Mouse (Mus musculus) MEL (cell line): ENCODE data around the gene Spdef. TPM values are rescaled to one million over a fixed set of nuclear protein-coding genes. Genes with fewer than 3 reads are reported as not detected.

Source experiments
- DNase-seq: peaks from one replicate; pipeline ENCODE4 v3.0.0; 2011; ENCODE audit warnings: low read depth, low spot score
- H3K27ac ChIP-seq: 2 replicates; pipeline ENCODE4 v1.5.1; 2012; ENCODE audit warnings: low read depth, mild to moderate bottlenecking, control low read depth, low read length, moderate library complexity; ENCODE audit not compliant: control insufficient read depth
- H3K27me3 ChIP-seq, 2 experiments: fragments of 150-350 bp in 1 of 2; sonication (generic) in 1 of 2; 2 replicates each; pipeline ENCODE4 v1.6.1; 2012; ENCODE audit warnings: low read length in 2 of 2, mild to moderate bottlenecking in 2 of 2, improper control_type of control experiment in 1 of 2, moderate library complexity in 1 of 2; ENCODE audit not compliant: insufficient read depth in 2 of 2, control insufficient read depth in 1 of 2
- H3K36me3 ChIP-seq, 2 experiments: 2 replicates each; pipeline ENCODE4 v1.6.1; 2012 to 2014; ENCODE audit warnings: low read length in 2 of 2, improper control_type of control experiment in 1 of 2, inconsistent platforms in 1 of 2, mild to moderate bottlenecking in 1 of 2; ENCODE audit not compliant: insufficient read depth in 2 of 2, control insufficient read depth in 1 of 2
- H3K4me1 ChIP-seq, 2 experiments: fragments of 150-350 bp in 1 of 2; sonication (generic) in 1 of 2; 2 replicates each; pipeline ENCODE4 v1.6.1; 2012; ENCODE audit warnings: low read length in 2 of 2, improper control_type of control experiment in 1 of 2, mild to moderate bottlenecking in 1 of 2; ENCODE audit not compliant: insufficient read depth in 2 of 2, control insufficient read depth in 1 of 2
- H3K4me3 ChIP-seq, 2 experiments: fragments of 150-350 bp in 1 of 2; sonication (generic) in 1 of 2; 2 replicates each; pipeline ENCODE4 v1.5.1; 2012; ENCODE audit warnings: low read depth in 2 of 2, low read length in 2 of 2, mild to moderate bottlenecking in 2 of 2, moderate library complexity in 2 of 2, control low read depth in 1 of 2, improper control_type of control experiment in 1 of 2; ENCODE audit not compliant: control insufficient read depth in 1 of 2, insufficient read depth in 1 of 2
- H3K79me2 ChIP-seq: 2 replicates; pipeline ENCODE4 v1.6.1; 2012; ENCODE audit warnings: mild to moderate bottlenecking, low read length, moderate library complexity; ENCODE audit not compliant: control insufficient read depth, poor library complexity, insufficient read depth
- H3K9ac ChIP-seq: 2 replicates; pipeline ENCODE4 v1.6.1; 2012; ENCODE audit warnings: low read depth, mild to moderate bottlenecking, control low read depth, low read length, moderate library complexity; ENCODE audit not compliant: control insufficient read depth, poor library complexity, severe bottlenecking
- H3K9me3 ChIP-seq: fragments of 150-350 bp; sonication (generic); replicated peaks from 2 replicates; pipeline ENCODE4 v1.6.1; 2012; ENCODE audit warnings: mild to moderate bottlenecking, low read length, improper control_type of control experiment, moderate library complexity; ENCODE audit not compliant: insufficient read depth
- BHLHE40 ChIP-seq: IDR thresholded peaks from 2 replicates; pipeline ENCODE4 v1.6.1; 2012; ENCODE audit warnings: low read depth, mild to moderate bottlenecking, inconsistent platforms, low read length, improper control_type of control experiment, borderline replicate concordance
- CHD1 ChIP-seq: IDR thresholded peaks from 2 replicates; pipeline ENCODE4 v1.6.1; 2012; ENCODE audit warnings: low read depth, mild to moderate bottlenecking, inconsistent platforms, low read length, improper control_type of control experiment
- CTCF ChIP-seq, 3 experiments: IDR thresholded peaks in 2 of 3; conservative IDR thresholded peaks in 1 of 3; 2 replicates each; pipeline ENCODE4 v1.5.1; 2011 to 2012; ENCODE audit warnings: low read length in 3 of 3, low read depth in 2 of 3, mild to moderate bottlenecking in 2 of 3, improper control_type of control experiment in 1 of 3, inconsistent platforms in 1 of 3, mixed read lengths in 1 of 3, moderate library complexity in 1 of 3; ENCODE audit not compliant: control insufficient read depth in 1 of 3, insufficient read depth in 1 of 3, poor library complexity in 1 of 3, severe bottlenecking in 1 of 3
- EP300 ChIP-seq, 2 experiments: IDR thresholded peaks; 2 replicates each; pipeline ENCODE4 v1.6.1; 2011; ENCODE audit warnings: improper control_type of control experiment in 2 of 2, low read length in 2 of 2, low read depth in 1 of 2, mild to moderate bottlenecking in 1 of 2
- ETS1 ChIP-seq: IDR thresholded peaks from 2 replicates; pipeline ENCODE4 v1.6.1; 2012; ENCODE audit warnings: low read depth, mild to moderate bottlenecking, inconsistent platforms, low read length, improper control_type of control experiment, moderate library complexity
- GABPA ChIP-seq: IDR thresholded peaks from 2 replicates; pipeline ENCODE4 v1.6.1; 2012; ENCODE audit warnings: low read depth, mild to moderate bottlenecking, inconsistent platforms, low read length, improper control_type of control experiment, moderate library complexity
- GATA1 ChIP-seq: IDR thresholded peaks from 2 replicates; pipeline ENCODE4 v1.6.1; 2011; ENCODE audit warnings: low read depth, low read length, improper control_type of control experiment
- HCFC1 ChIP-seq: IDR thresholded peaks from 2 replicates; pipeline ENCODE4 v1.6.1; 2012; ENCODE audit warnings: low read depth, mild to moderate bottlenecking, inconsistent platforms, low read length, improper control_type of control experiment, moderate library complexity
- MAFK ChIP-seq: IDR thresholded peaks from 2 replicates; pipeline ENCODE4 v1.6.1; 2011; ENCODE audit warnings: low read depth, mild to moderate bottlenecking, low read length, improper control_type of control experiment, borderline replicate concordance
- MAZ ChIP-seq: IDR thresholded peaks from 2 replicates; pipeline ENCODE4 v1.6.1; 2012; ENCODE audit warnings: low read depth, mild to moderate bottlenecking, inconsistent platforms, low read length, improper control_type of control experiment
- MEF2A ChIP-seq: IDR thresholded peaks from 2 replicates; pipeline ENCODE4 v1.6.1; 2014; ENCODE audit warnings: low read depth, mild to moderate bottlenecking, inconsistent platforms, low read length, improper control_type of control experiment; ENCODE audit not compliant: poor library complexity, insufficient replicate concordance, severe bottlenecking; ENCODE audit errors: extremely low read depth
- MXI1 ChIP-seq: IDR thresholded peaks from 2 replicates; pipeline ENCODE4 v1.6.1; 2011; ENCODE audit warnings: mild to moderate bottlenecking, low read depth, low read length, improper control_type of control experiment
- MYB ChIP-seq: IDR thresholded peaks from 2 replicates; pipeline ENCODE4 v1.6.1; 2011; ENCODE audit warnings: mild to moderate bottlenecking, low read depth, low read length, improper control_type of control experiment
- POLR2A ChIP-seq, 2 experiments: IDR thresholded peaks; 2 replicates each; pipeline ENCODE4 v1.6.1; 2011 to 2012; ENCODE audit warnings: low read length in 2 of 2, mild to moderate bottlenecking in 2 of 2, control low read depth in 1 of 2, improper control_type of control experiment in 1 of 2, low read depth in 1 of 2, moderate library complexity in 1 of 2; ENCODE audit not compliant: control insufficient read depth in 1 of 2, insufficient read depth in 1 of 2, poor library complexity in 1 of 2
- POLR2AphosphoS5 ChIP-seq: IDR thresholded peaks from 2 replicates; pipeline ENCODE4 v1.6.1; 2012; ENCODE audit warnings: low read depth, borderline replicate concordance, mild to moderate bottlenecking, inconsistent platforms, low read length, moderate library complexity, mixed read lengths
- RCOR1 ChIP-seq: IDR thresholded peaks from 2 replicates; pipeline ENCODE4 v1.6.1; 2012; ENCODE audit warnings: low read depth, mild to moderate bottlenecking, inconsistent platforms, low read length, improper control_type of control experiment
- SIN3A ChIP-seq: IDR thresholded peaks from 2 replicates; pipeline ENCODE4 v1.6.1; 2012; ENCODE audit warnings: low read length, improper control_type of control experiment, inconsistent platforms
- TAL1 ChIP-seq: IDR thresholded peaks from 2 replicates; pipeline ENCODE4 v1.6.1; 2012; ENCODE audit warnings: mild to moderate bottlenecking, inconsistent platforms, low read length, moderate library complexity, mixed read lengths
- TCF12 ChIP-seq: IDR thresholded peaks from 2 replicates; pipeline ENCODE4 v1.6.1; 2014; ENCODE audit warnings: low read depth, mild to moderate bottlenecking, inconsistent platforms, low read length, improper control_type of control experiment, moderate library complexity
- ZMIZ1 ChIP-seq: IDR thresholded peaks from 2 replicates; pipeline ENCODE4 v1.6.1; 2012; ENCODE audit warnings: low read depth, mild to moderate bottlenecking, inconsistent platforms, low read length, improper control_type of control experiment, moderate library complexity
- polyA plus RNA-seq, 2 experiments: library from polyadenylated mRNA; stranded (reverse) in 1 of 2; unstranded in 1 of 2; fragments of >175 nt in 1 of 2; fragments of >200 nt in 1 of 2; gene quantifications; 2 replicates each; pipeline versions ENCODE4 v1.2.1 to v1.2.4; 2012; ENCODE audit warnings: low replicate concordance in 2 of 2, low read depth in 1 of 2; ENCODE audit not compliant: insufficient read length in 2 of 2, insufficient read depth in 1 of 2, missing spikeins in 1 of 2
- total RNA-seq: library from RNA; depleted of rRNA; stranded (reverse); fragments of 300-350 nt; gene quantifications from 2 replicates; pipeline ENCODE4 v1.2.3, GENCODE M21; 2012; rRNA removed

Spdef gene
- total RNA-seq: not detected in 2 replicates
- polyA plus RNA-seq: under 1 TPM in 1 of 2 experiments, not detected in 1; 0.11 TPM

DNA sequence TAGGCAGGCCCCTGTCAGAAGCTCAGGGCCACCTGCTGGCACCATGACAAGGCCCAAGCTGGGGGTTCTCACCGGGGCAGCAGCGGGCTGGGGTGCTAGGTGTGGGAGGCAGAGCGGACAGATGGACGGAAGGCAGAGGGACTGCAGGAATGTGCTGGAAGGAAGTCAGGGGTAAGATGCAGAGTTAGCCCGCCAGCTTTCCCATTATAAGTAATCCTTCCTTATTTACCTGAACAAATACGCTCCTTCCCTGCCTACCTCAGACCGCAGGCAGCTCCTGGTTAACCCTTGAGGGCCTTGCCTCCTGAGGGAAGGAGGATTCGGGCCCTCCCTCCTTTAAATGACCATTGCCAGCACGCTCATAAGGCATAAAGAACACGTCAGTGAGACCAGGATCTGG, at the start of gene Spdef:
Gene Spdef (minus strand): TSS at position 186 of the 400 bp plus-strand sequence.
- no peaks in the 10 kb centered on the region for H3K9me3 ChIP-seq
- peaks cover 0 to 12% of the 10 kb centered on the region in 2 experiments; a peak in 2 of 4 replicates for H3K4me1 ChIP-seq
- H3K79me2 ChIP-seq: no peaks in the 10 kb centered on the region
- no peaks in the 10 kb centered on the region for H3K27me3 ChIP-seq
- H3K4me3 ChIP-seq: no peak within 1 kb of the TSS
- no peaks in the 10 kb centered on the region for H3K36me3 ChIP-seq
- no peak for TF ChIP-seq EP300 (IDR thresholded peaks at IDR 0.05; ENCODE audit: low read depth in 1 of 2, low read length in 2 of 2)
- TF ChIP-seq CHD1: no peak
- TF ChIP-seq ETS1: no peak
- no peak for TF ChIP-seq CTCF (IDR thresholded peaks at IDR 0.05 in 2 of 3, conservative IDR thresholded peaks at IDR 0.05 in 1 of 3; ENCODE audit: control insufficient read depth in 1 of 3, insufficient read depth in 1 of 3, low read depth in 2 of 3, low read length in 3 of 3, poor library complexity in 1 of 3, severe bottlenecking in 1 of 3)
- no peak for TF ChIP-seq POLR2AphosphoS5
- no peak for TF ChIP-seq RCOR1
- TF ChIP-seq MEF2A: no peak
- no peak for TF ChIP-seq GABPA
- no peak for TF ChIP-seq MAZ
- no peak for TF ChIP-seq ZMIZ1
- TF ChIP-seq HCFC1: no peak
- TF ChIP-seq BHLHE40: no peak
- TF ChIP-seq SIN3A: no peak
- TF ChIP-seq TCF12: no peak
- no peak for TF ChIP-seq POLR2A (IDR thresholded peaks at IDR 0.05; ENCODE audit: control insufficient read depth in 1 of 2, insufficient read depth in 1 of 2, low read depth in 1 of 2, low read length in 2 of 2, poor library complexity in 1 of 2)
- TF ChIP-seq, all 39 proteins: peak for 0
- Histone ChIP-seq H3K9ac (no peak within 1 kb of the TSS), H3K27ac (no peak within 1 kb of the TSS)
- DNase-seq: no peak

DNA sequence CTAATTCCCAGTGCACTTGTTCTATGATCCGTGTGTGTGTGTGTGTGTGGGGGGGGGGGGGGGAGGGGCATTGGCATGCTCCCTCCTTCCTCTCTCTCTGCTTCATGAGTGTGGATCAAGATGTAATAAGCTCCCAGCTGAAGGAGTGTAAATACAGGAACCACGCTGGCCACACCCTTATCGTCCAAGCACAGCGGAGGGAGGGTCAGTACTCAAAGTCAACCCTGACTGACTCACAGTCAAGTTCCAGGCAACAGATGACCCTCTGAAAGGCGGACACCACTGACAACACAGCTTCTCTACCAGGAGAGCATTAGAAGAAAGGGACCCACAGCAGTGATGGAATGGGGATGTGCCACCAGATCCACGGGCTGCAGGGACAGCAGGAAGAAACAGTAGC, 49.1 kb upstream of the Spdef start:
- peaks cover 2% of the 10 kb centered on the region for H3K79me2 ChIP-seq
- no peak overlapping the region for H3K9ac ChIP-seq
- peaks cover 0 to 38% of the 10 kb centered on the region in 2 experiments; a peak in 3 of 4 replicates for H3K36me3 ChIP-seq
- DNase-seq: peak; percentile 63
- peak overlapping the region; percentile 68 for H3K27ac ChIP-seq
- H3K4me1 ChIP-seq: peaks cover 13 to 33% of the 10 kb centered on the region in 2 experiments
- no peak overlapping the region for H3K4me3 ChIP-seq
- TF ChIP-seq MAFK: no peak
- TF ChIP-seq ETS1: peak; percentile 71
- TF ChIP-seq TAL1: peak; percentile 56
- peak; percentile 74 for TF ChIP-seq SIN3A
- peak; percentile 56; the same call in 1 of the 2 replicates for TF ChIP-seq MXI1
- TF ChIP-seq EP300 (IDR thresholded peaks at IDR 0.05; ENCODE audit: low read depth in 1 of 2, low read length in 2 of 2): peak; percentile 30 to 33; a peak in 2 of 4 replicates
- TF ChIP-seq MYB: no peak
- 0 out of 2 replicates have a peak, but pooled peaks have one; percentile 22 for TF ChIP-seq GATA1
- H3K9me3 ChIP-seq: no peaks in the 10 kb centered on the region
- no peaks in the 10 kb centered on the region for H3K27me3 ChIP-seq
